Mouse (Mus musculus) heart, adult 2 months (tissue): ENCODE data around the gene Ing4. TPM values are rescaled to one million over a fixed set of nuclear protein-coding genes. Genes with fewer than 3 reads are reported as not detected.

Source experiments
- DNase-seq, 2 experiments: peaks; one replicate each; pipeline ENCODE4 v3.0.0; 2021
- H3K27ac ChIP-seq: fragments of 200-600 bp; 2 replicates; pipeline ENCODE4 v1.8.1; 2022
- H3K27me3 ChIP-seq: fragments of 200-500 bp; 2 replicates; pipeline ENCODE4 v1.6.1; 2012; ENCODE audit warnings: mild to moderate bottlenecking, low read length, inconsistent platforms, mixed read lengths; ENCODE audit not compliant: control insufficient read depth, insufficient read depth
- H3K36me3 ChIP-seq: fragments of 200-500 bp; 2 replicates; pipeline ENCODE4 v1.6.1; 2012; ENCODE audit warnings: low read length, inconsistent platforms; ENCODE audit not compliant: control insufficient read depth, insufficient read depth
- H3K4me1 ChIP-seq: fragments of 200-500 bp; 2 replicates; pipeline ENCODE4 v1.6.1; 2011; ENCODE audit warnings: low read length; ENCODE audit not compliant: control insufficient read depth, insufficient read depth
- H3K4me3 ChIP-seq: fragments of 200-600 bp; 2 replicates; pipeline ENCODE4 v1.8.1; 2022
- H3K79me2 ChIP-seq: fragments of 200-500 bp; replicated peaks from 2 replicates; pipeline ENCODE4 v1.6.1; 2012; ENCODE audit warnings: mild to moderate bottlenecking, inconsistent platforms, low read length, moderate library complexity, mixed read lengths; ENCODE audit not compliant: control insufficient read depth, insufficient read depth
- H3K9ac ChIP-seq: fragments of 200-500 bp; 2 replicates; pipeline ENCODE4 v1.6.1; 2012; ENCODE audit warnings: low read depth, mild to moderate bottlenecking, control low read depth, inconsistent platforms, low read length, mixed read lengths
- CTCF ChIP-seq: fragments of 200-600 bp; IDR thresholded peaks from 2 replicates; pipeline ENCODE4 v1.8.1; 2022; ENCODE audit warnings: antibody characterized with exemption, mild to moderate bottlenecking, moderate library complexity
- EP300 ChIP-seq: fragments of 200-500 bp; IDR thresholded peaks from 2 replicates; pipeline ENCODE4 v1.6.1; 2011; ENCODE audit warnings: low read depth, low read length, control low read depth; ENCODE audit not compliant: insufficient read depth
- POLR2A ChIP-seq: fragments of 200-500 bp; IDR thresholded peaks from 2 replicates; pipeline ENCODE4 v1.6.1; 2011; ENCODE audit warnings: mild to moderate bottlenecking, low read depth, low read length, control low read depth; ENCODE audit not compliant: insufficient read depth
- WGBS: fragments of 180-500 bp; shearing (Covaris S2); methylation state at CpG from one replicate; pipeline ENCODE4 v1.1.7; 2018; 5-methylcytosine and 5-hydroxymethylcytosine counted together
- intact Hi-C: fragments of 180-260 bp; cut with DNase I; formaldehyde crosslinking; loops from one replicate; pipeline ENCODE4 v1.15.1; 2025
- polyA plus RNA-seq: library from polyadenylated mRNA; depleted of rRNA; stranded (reverse); fragments of >200 nt; gene quantifications from 2 replicates; pipeline ENCODE4 v1.2.3, GENCODE M21; 2012
- total RNA-seq, 2 experiments: library from RNA; stranded (reverse); gene quantifications; 2 replicates each; pipeline ENCODE4 v1.2.3; 2021

Gene Ing4
- total and polyA plus RNA-seq, 3 experiments = 26.1 to 27.1 (median 26.3) TPM

DNA sequence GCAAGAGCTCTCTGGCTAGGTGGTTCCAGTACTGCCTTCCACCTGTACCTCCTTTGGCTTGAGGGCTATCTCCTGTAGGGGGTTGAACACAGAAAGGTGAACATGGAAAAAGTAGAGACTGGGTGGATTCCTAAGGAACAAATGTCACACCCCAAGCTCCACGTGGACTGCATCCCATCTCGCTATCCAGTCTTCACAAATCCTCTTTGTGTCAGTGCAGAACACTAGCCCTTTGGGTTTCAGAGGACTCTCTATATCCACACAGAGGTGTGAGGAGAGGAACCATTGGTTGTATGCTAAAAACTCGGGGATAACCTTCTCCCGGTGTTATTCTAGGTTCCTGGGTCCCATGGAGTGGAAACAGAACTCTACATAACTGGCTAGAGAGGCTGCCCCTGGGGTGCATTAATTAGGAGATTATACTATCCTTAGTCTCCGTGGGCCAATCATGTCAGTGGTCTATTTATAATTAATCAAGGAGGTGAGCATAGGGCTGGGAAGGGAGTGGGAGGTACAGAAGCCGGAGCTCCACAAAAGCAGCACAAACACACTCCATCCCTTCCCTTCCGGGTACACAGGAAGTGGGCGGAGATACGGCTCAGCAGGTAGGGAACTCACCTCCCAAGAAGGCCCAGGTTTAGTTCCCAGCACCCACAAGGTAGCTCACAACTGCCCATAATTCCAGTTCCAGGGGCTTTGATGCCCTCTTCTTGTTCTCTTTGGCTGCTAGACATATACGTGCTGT, 51.0 kb downstream of the Ing4 start:
- no peak for DNase-seq
- intact Hi-C loops = no loop called here
- WGBS = 45% methylated on average over 10 of the region's 10 CpGs
- H3K79me2 ChIP-seq = no peaks in the 10 kb centered on the region
- H3K9ac ChIP-seq = no peak overlapping the region
- no peaks in the 10 kb centered on the region for H3K27me3 ChIP-seq
- no peak overlapping the region for H3K4me3 ChIP-seq
- peaks cover 7% of the 10 kb centered on the region for H3K4me1 ChIP-seq
- TF ChIP-seq EP300 = no peak
- H3K36me3 ChIP-seq = no peaks in the 10 kb centered on the region
- H3K27ac ChIP-seq = peak overlapping the region; percentile 87

DNA sequence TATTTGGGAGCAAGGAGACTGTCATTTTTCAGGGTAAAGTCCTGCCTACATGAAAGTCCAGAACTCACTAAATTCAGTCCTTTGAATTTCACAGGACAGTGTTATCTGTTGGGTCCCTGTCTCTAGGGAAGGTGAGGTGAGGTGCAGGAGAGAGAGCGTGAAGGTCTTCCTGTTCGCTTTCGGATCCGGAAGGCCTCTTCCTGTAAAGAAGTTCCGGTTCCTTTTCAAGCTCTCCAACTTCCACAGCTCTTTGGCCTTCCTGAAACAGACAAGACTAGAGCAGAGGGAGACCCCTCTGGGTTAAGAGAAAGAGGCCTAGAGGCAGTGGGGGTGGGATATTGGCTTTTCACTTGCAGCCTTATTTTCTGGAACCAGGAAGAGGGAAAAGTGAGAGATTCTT, 52.8 kb downstream of the Ing4 start:
- intact Hi-C loops = no loop called here
- Histone ChIP-seq H3K27me3 (no peaks in the 10 kb centered on the region), H3K36me3 (no peaks in the 10 kb centered on the region), H3K79me2 (no peaks in the 10 kb centered on the region), H3K4me3 (no peak overlapping the region), H3K9ac (no peak overlapping the region), H3K4me1 (peaks cover 7% of the 10 kb centered on the region), H3K27ac (peak overlapping the region; percentile 40; the same call in 1 of the 2 replicates)
- no peak for TF ChIP-seq CTCF
- TF ChIP-seq POLR2A = no peak
- no peak for TF ChIP-seq EP300
- no peak for DNase-seq
- 52% methylated on average over 5 of the region's 5 CpGs for WGBS

DNA sequence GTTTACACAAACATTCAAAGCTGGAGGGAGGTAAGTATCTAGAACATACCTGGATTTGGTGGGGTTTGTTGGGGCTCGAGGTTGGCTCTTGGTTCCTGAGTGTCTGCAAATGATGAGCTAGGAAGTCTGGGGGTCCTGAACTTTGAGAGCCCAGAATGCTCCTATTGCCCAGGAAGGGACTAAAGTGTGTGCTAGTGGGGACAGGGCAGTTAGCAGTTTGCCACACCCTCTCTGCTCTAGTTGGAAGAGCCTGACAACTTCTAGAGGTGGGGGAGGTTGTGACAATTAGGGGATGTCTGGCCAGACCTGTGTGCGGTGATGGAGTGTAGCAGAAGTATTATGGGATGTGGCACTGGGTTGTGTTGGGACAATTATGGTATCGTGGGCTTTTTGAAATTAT, 55.3 kb downstream of the Ing4 start:
- peak overlapping the region; percentile 96; the same call in 1 of the 2 replicates for H3K27ac ChIP-seq
- intact Hi-C loops = no loop called here
- TF ChIP-seq EP300 (no peak), POLR2A (no peak), CTCF (no peak)
- WGBS = 39% methylated on average over 3 of the region's 3 CpGs
- H3K36me3 ChIP-seq = peaks cover 15% of the 10 kb centered on the region
- H3K79me2 ChIP-seq = peaks cover 3% of the 10 kb centered on the region
- H3K9ac ChIP-seq = no peak overlapping the region
- no peak overlapping the region for H3K4me3 ChIP-seq
- H3K4me1 ChIP-seq = peaks cover 20% of the 10 kb centered on the region
- no peaks in the 10 kb centered on the region for H3K27me3 ChIP-seq
- DNase-seq = no peak

DNA sequence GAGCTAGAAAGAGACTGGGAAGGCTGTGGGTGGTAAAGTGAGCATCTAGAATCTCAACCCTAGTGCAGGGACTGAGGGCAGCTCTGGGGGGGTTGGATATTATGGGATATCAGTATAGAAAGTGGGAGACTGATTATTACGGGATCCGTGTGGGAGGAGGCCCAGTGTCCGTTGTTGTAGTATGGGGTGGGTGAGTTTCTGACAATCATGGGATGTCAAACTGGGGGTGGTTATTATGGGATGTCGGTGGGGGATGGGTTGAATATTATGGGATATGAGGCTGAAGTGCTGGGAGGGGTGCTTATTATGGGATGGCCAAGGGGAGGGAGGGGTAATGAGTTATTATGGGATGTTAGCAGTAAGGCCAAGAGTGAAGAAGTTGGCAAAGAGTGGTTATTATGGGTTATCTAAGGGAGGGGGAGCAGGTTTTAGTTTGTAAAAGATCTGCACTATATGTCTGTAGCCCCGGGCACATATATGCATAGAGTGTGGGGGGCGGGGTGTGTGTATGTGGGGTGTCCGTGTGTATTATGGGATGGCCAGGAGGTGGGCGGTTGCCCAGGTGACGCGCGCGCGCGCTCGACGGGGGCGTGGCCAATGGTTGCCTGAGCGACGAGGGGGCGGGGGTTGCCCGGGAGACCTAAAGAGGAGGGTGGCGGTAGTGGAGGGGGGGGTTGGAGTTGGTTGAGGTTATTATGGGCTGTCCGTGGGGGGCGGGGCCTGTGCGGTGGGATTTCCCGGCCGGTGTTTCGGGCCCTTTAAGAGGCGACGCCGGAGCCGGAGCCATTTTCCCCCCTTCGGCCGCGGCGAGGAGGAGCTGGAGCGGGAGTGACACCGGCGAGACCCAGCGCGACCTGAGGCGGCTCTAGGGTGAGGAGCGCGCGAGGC, 56.1 kb downstream of the Ing4 start, which contains the start of gene Chd4:
Gene Chd4 (plus strand): TSS at position 591 of the 888 bp plus-strand sequence.
- Histone ChIP-seq H3K79me2 (peaks cover 3% of the 10 kb centered on the region), H3K4me1 (peaks cover 18% of the 10 kb centered on the region), H3K4me3 (peak within 1 kb of the TSS; percentile 91), H3K9ac (peak within 1 kb of the TSS; percentile 94), H3K36me3 (peaks cover 15% of the 10 kb centered on the region), H3K27me3 (no peaks in the 10 kb centered on the region), H3K27ac (peak within 1 kb of the TSS; percentile 96)
- WGBS = 2% methylated on average over 41 of the region's 45 CpGs
- 0 out of 2 replicates have a peak, but pooled peaks have one; percentile 40 for TF ChIP-seq EP300
- TF ChIP-seq CTCF = no peak
- TF ChIP-seq POLR2A = peak; percentile 83
- DNase-seq = peak; percentile 89 to 92
- intact Hi-C loops = loop anchor here (2.0 kb wide), 1 partner anchor 69 kb away; no protein-coding TSS in a partner anchor

DNA sequence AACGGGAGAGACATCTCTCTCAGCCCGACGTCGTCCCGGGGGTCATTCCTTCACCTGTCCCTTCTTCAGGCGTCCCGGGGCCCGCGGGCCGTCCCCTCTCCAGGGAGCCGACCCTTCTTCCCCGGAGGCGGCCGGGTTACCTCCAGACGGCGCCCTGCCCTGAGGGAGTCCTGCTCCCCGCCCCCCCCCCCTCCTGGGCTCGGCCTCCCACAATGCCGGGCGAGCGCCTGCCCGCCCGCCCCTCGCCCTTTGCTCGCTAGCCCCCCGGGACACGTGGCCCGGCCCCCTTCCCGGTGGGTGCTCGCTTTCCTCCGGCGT, 56.7 kb downstream of the Ing4 start:
- Histone ChIP-seq H3K4me3 (peak overlapping the region; percentile 91), H3K27ac (peak overlapping the region; percentile 96), H3K79me2 (peaks cover 3% of the 10 kb centered on the region), H3K4me1 (peaks cover 18% of the 10 kb centered on the region), H3K9ac (peak overlapping the region; percentile 94), H3K36me3 (peaks cover 15% of the 10 kb centered on the region), H3K27me3 (no peaks in the 10 kb centered on the region)
- no peak for TF ChIP-seq EP300
- 0 out of 2 replicates have a peak, but pooled peaks have one; percentile 11 for TF ChIP-seq CTCF
- no peak for TF ChIP-seq POLR2A
- DNase-seq = no peak
- WGBS = under 1% methylated on average over 30 of the region's 32 CpGs
- intact Hi-C loops = loop anchor here (2.0 kb wide), 1 partner anchor 69 kb away; no protein-coding TSS in a partner anchor
